Mouse (Mus musculus): Measurements from ENCODE around the gene Satb1.

Gene Satb1

DNA sequence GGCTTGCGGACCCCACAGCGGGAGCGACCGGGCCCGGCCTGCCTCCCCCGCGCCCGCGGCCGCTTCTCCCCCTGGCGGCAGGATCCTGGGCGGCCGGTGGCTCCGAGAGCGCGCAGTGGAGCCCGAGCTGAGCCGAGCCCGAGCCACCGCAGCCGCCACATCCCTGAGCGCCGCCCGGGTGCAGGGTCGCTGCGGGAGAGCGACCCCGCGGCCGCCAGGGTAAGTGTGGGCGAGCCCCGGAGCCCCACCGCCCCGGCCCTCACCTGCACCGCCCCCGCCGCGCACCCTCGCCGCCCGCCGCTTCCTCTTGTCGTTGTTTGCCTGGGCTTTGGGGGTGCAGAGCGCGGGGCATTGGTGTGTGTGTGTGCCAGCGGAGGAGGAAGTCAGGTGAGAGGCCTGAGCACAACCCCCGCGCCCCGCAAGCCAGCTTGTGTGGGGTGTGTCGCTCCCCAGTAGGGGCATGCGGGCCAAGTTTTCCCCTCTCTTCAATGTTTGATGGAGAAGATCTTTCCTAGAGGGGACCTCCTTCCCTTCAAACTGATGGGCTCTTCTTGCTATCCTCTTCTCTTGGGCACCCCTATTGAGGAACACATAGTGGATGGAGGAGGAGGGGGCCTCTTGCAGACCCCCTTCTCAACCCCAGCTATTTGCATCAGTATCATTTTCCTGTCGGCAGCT, at the start of gene Satb1:
Satb1 (minus strand) TSS at position 391 of the 678 bp plus-strand sequence.
- no peak for DNase-seq (ENCODE audit: low read depth)

DNA sequence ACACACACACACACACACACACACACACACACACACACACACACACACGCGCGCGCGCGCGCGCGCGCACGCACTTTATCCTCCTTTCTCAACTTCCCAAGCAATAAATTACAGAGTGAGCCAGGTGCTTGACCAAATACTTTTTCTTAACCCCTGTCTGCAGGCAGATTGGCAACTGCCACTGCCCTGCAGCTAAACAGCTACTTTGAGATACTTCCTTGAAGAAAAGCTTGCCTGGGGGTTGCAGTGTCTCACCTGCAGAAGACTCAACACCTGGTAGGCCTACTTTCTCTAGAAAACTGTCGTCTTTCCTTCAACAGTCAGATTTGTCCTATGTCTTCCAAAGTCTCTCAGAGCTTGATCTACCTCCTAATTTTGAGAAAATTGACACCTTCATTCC, 49.5 kb upstream of the Satb1 start:
- DNase-seq (ENCODE audit: low read depth) = no peak

DNA sequence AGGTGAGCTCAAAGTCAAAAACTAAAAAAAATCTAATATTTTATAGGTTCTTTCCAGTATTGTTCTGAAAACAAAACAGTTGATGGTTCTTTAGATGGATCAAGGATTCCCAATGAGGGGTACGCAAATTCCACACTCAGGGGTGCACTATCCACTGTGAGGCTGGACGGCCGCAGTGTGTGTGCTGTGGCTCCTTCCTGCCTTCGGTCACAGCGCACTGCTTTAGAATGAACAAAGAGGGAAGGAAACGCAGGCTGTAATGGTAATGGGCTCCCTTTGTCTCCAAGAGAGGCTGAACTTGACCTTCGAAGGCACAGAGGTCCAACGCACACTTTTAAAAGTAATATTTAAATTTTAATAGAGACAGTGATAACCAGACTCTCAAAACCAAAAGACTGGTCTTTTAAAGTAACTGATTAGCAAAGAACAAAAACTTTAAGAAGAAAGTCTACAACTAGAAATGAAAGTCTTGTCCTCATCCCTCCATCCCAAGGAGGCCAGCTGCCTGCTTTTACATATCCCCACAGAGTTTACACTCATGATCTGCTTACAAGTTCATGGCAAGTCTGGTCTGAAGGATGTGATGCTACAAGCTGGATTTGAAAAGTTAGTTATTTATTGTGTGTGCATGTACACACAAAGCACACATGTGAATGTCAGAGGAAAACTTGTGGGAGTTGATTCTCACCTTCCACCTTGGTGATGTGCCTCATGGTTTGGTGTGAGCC, 48.0 kb upstream of the Satb1 start:
- no peak for DNase-seq (ENCODE audit: low read depth)

DNA sequence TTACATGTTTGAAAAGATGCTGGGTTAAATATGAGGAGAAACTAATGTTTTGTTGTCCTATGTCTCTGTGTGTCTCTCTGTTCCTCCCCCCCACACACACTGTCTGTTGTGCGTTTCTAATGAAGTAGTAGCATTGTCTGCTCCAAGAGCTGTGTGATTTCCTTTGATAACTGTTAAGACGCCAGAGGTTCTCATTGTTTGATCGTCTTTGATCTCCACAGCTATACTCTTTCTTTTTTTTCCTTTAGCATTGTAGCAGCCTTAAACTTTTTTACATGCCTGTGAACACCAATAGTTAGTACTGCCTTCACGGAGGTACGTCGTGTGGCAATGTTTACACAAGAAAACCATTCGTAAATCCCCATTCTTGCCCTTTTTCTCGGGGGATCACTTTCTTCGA, 47.1 kb upstream of the Satb1 start:
- no peak for DNase-seq (ENCODE audit: low read depth)

DNA sequence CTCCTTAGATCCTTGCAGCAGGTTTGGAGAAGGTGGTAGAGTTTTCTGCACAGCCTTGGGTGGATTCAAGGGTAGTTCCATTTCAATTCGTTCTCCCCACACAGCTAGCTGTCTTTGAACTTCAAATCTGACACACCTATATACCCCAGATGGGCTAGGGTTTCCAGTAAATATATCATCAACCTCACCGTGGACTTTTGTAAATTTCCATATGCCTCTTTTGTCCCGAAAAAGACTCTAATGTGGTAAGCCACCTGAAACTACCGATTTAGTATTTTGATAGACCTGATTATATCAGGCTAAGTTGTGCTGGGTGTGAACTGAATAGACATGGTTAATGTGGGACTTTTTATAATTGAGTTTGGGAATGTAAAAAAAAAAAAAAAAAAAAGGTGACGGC, 46.6 kb upstream of the Satb1 start:
- no peak for DNase-seq (ENCODE audit: low read depth)

DNA sequence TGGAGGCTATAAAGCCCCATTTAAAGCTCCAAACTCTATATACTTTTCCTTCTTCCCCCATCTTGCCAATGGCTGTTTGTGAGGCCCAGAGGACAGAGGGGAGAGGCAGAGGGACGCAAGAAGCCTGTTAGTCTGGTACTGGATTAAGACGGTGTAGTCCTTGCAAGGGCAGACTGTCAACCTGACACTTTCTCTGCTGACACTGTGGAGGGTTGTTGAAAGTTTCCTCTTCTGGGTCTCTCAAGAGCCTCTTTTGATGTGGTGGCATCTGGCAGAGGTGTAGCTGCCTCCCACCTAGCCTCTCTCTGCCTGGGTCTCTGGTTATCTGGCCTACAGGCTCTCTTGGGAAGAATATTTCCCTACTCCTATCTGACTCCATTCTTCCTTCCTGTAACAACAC, 46.1 kb upstream of the Satb1 start:
- no peak for DNase-seq (ENCODE audit: low read depth)

DNA sequence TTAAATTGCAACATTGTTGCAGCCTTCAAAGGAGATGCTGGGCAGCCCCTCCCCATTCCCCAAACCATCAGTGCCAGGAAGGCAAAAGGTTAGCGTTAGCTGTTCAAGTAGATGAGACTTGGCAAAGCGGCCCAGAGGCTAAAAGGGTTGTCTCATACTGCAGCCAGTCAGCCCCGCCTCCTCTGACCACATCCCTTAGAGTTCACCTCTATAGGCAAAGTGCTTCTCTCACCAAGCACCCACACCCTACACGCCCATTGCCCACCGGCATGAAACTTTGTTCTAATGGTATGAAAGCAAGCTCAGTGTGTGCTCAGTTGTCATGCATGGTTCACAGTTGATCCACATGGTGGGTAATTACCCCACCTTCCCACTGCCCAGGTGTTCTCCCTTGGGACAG, 43.4 kb upstream of the Satb1 start:
- no peak for DNase-seq (ENCODE audit: low read depth)

DNA sequence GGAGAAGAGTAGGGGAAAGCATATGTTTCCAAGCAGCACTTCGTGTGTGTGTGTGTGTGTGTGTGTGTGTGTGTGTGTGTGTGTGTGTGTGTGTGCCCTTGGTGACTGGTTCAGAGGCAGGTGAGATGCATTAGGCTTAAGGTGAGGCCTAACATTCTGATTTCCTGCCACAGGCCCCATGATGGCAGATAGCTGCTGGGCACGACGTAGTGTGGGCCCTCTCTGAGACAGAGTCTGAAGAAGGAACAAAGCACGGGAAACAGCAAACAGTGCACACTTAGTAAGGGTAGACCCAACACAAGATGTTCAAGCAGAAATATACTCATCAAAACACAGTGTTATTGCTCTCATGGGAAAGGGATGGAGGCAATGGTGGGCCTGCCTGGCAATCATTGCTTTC, 24.5 kb upstream of the Satb1 start:
- no peak for DNase-seq (ENCODE audit: low read depth)

DNA sequence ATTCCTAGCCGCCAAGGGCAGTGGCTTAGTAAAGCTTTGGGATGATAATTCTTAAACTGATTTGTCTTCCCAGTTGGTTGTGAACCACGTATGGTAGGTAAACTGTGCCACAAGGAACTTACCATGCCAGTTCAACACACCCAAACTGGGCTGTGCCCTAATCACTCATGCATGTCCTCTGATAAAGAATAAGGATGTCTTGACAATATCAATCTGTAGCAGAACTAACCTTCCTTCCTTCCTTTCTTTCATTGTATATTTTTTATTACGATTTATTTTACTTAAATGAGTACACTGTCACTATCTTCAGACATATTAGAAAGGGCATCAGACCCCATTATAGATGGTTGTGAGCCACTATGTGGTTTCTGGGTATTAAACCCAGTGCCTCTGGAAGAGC, 23.2 kb upstream of the Satb1 start:
- no peak for DNase-seq (ENCODE audit: low read depth)

DNA sequence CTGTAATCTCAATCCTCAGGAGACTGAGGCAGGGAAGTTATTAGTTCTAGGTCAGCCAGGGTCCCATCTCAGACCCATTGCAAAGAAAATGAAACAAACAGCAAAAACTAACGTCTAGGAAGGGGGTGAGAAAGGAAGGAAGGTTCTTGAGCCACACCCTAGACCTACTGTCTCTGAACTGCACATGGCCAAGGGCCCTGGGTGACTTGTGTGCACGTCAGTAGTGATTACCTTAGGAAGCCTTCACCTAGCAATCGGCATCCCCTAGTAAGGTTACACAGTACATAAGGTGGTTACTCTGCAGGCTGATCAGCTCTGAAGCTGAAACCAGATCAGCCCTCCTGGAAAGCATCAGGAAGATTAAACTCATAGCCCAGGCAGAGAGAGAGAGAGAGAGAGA, 22.2 kb upstream of the Satb1 start:
- DNase-seq (ENCODE audit: low read depth) = no peak

DNA sequence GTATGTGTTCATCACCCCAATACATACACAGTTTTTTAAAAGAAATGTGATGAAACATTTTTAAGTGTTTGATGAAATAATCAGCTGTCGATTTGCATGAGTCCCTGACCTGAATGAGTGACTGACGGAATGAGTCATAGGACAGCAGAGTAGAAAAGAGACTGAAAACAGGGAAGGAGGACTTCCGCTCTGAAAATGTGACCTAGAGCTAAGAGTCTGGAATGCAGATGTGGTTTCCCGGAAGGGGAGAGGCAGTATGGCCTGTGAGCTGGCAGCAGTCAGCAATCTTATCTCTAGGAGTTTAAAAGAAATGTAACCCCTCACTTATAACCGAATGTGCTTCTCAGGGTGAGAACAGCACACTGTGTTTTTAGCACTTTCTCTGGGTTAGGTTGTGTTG, 20.9 kb upstream of the Satb1 start:
- DNase-seq (ENCODE audit: low read depth) = no peak

DNA sequence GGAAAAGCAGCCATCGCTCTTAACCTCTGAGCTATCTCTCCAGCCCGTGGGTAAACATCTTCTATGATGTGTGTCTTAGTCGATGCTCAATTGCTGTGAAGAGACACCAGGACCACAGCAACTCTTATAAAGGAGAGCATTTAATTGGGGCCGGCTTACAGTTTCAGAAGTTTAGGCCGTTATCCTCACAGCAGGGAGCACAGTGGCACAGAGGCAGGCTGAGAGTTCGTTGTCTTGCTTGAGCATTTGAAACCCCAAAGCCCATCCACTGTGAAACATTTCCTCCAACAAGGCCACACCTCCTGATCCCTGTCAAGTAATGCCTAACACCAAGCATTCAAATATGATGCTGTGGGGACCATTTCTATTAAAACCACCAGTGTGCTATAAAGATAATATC, 7.5 kb upstream of the Satb1 start:
- DNase-seq (ENCODE audit: low read depth) = no peak

DNA sequence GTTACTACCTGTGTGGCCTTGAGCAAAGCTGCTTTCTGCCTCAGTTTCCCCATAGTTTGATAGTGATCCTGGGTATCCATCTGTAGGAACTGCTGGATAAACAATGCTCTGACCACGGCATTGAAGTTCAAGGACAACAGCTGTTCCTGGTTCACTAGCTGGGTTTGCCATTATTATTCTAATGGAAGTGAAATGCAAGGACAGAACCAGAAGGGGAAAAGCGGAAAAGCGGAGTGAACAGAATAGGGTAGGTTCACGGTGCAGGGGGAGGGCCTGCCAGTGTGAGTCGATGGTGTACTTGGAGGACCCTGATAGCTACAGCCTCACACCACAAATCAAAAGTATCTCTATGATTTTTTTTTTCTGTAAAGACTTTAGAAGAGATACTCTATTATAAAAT, 6.4 kb upstream of the Satb1 start:
- DNase-seq (ENCODE audit: low read depth) = no peak

DNA sequence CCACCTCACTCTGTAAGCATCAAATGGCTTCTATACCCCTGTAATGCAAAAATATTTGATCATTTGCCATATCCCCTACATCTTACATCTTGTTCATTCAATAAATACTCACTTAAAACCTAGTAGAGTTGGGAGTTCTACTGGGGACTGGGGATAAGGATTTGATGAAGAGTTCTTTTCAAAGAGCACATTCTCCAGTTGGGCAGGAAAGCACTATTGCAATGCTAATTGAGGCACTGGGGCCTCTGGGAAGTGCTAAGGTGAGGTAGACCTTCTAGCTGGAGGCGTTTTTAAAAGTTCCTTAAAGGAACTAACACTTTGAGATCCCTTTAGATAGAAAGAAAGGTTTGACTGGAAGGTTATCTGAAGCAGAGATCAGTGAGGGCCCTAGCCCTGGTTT, 3.8 kb upstream of the Satb1 start:
- no peak for DNase-seq (ENCODE audit: low read depth)

DNA sequence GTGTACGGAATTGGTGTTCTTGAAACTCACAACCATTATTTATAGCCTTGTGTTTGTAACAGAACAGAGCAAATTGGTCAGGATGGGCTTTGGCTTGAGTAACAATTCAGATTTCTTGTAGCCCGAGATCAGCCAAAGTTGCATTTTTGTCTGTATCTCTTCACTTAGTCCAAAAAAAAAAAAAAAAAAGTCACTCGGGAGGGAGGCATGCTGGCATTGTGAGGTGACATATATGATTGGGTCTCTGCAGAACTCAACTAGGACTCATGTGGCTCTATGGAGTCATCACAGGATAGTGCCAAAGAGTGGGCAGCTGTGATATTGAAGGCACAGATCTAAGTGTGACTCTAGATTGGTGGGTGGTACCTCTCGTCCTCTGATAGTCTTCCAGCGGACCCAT, 3.2 kb upstream of the Satb1 start:
- DNase-seq (ENCODE audit: low read depth) = no peak

DNA sequence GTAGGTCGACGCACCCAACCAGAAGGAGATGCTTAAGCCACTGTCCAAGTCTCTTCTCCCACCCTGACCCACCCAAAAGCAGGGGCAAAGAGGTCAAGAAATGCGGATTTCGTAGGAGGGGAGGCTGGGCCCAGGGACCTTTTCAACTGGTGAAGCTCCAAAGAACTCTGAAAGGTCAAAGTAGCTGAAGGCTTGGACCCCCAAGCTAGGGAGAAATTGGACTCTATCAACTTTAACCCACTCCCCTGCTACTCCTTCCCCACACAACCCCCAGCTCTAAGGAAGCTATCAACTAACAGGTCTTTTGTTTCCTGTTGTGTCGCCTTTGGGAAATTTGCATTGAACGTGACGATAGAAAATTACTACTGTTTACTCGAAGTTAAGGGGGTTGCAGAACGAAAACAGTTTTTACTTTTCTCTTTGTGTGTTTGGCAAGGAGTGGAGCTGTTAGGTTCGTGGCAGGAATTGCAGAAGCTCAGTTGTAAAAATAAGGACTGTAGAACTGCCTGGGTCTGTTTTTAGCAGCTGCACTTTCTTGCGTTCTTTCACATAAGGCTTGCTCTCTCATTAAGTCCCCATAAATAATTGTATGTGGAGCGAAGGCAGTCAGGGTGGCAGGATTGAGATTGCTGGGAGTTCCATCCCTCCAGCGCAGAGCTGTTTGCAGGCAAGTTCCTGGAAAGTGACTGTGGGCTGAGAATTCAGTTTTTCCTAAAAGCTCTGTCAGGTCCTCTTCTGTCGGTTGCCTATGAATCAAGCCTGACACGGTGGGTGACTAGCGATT, 680 bp upstream of the Satb1 start:
- no peak for DNase-seq (ENCODE audit: low read depth)

DNA sequence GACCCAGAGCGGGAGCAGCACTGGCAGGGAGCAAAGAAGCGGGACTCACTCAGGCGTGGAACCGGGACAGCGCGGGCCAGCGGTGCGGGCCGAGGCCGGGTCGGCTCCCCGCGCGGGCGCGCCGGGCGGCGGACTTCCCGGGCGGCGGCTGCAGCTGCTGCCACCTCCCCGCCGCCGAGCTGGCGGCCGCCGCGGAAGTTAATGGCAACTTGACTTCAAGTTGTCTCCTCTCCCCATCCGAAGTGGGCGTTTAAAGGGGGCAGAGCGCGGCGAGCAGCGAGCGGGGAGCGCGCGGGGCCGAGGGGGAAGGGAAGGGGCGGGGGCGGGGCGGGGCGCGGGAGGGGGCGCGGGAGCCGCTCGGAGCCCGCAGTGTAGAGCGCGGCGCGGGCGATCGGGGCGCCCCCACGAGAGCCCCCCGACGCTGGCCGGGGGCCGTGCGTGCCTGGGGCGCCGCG, 642 bp downstream of the Satb1 start:
- DNase-seq (ENCODE audit: low read depth) = no peak

DNA sequence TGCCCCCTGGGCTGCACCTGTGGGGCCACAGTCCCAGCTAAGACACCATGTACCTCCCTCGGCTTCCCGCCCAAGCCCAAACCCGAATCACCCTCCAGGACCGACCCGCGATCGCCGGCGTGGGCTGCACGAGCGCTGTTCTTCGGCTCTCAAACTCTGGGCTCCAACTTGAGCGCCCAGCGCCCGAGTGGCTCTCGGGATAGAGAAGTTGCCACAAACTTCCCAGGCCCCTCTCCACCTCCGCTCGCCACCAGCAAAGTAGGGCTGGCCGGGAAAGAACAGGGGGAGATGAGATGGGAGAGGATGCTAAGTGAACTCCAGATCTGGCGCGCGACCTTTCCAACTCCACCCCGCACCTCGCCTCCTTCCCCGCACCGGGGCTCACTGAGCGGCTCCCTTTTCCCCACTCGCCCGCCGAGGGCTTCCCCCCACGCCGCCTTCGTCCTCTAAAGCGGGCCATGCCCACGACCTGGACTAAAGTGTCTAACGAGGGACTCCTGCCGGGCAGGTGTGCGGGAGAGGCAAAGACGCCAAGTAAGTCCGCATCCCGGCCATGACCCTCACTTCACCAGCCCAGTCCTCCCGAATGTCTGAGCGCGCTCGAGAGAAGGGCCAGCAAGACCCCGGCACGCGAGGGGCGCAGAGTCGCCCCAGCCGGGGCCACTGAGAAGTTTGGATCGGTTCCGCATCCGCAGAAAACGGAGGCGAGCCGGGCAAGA, 1.2 kb downstream of the Satb1 start:
- no peak for DNase-seq (ENCODE audit: low read depth)

DNA sequence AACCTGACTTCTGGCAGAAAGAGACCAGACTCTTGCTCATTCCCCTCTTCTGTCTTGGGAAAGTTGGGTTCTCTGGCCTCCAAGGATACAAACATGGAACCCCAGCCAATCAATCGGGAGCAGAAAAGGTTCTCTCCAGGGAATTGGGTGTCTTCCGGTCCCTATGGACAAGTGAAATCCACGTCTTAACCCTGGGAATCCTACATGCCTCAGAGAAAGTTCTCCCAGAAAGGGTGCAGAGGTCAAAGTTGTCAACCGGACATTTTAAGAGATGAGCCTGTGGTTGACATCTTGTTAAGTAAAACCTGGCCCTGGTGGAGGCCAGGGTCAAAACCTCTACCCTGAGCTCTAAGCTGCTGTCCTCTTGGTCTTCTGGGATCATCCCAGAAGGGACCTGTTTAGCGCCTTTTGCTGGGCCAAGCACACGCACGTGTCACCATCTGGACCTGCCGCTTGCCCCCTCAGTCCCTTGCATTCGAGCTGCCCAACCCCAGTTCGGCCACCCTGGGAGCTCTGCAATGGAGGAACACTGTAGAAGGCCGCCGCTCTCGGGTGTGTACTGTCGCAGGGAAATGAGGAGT, 1.9 kb downstream of the Satb1 start:
- no peak for DNase-seq (ENCODE audit: low read depth)

DNA sequence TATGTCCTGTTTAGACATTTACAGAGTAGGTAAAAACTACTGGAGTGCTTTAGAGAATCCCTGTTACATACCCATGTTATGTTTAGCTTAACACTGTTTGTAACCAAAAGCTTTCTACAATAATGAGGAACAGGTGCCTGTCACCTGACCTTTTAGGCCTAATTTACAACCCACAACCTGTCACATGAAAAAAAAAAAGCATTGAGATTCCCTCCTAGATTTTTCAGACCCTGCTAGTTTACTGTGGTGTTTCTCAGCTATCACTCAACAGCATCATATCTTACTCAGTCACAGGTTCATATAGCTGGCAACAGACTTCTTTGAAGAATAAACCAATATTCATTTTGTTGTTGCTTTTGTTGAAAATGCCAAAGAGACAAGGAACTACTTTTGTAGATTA, 3.7 kb downstream of the Satb1 start:
- DNase-seq (ENCODE audit: low read depth) = no peak

DNA sequence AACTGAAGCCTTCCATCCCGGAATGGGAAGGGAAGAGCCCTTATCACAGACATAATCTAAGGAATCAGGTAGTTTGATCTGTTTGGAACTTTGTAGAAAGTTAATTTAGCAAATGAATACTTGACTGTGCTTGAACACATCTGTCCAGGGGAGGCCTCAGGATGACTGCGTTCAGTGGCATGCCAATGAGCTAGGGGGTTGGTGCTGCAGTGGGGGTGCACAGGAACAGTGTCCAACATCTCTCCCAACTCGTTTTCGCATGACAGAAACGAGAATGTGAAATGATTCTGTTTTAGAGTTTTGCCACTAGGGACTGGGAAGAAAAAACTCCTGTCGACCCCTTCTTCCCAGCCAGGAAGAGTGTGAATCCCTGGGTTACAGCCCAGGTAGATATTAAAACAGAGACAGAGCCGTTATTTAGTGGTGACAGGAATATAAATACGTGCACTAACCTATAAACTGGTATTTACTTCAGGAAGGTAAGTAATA, 5.1 kb downstream of the Satb1 start:
- no peak for DNase-seq (ENCODE audit: low read depth)

DNA sequence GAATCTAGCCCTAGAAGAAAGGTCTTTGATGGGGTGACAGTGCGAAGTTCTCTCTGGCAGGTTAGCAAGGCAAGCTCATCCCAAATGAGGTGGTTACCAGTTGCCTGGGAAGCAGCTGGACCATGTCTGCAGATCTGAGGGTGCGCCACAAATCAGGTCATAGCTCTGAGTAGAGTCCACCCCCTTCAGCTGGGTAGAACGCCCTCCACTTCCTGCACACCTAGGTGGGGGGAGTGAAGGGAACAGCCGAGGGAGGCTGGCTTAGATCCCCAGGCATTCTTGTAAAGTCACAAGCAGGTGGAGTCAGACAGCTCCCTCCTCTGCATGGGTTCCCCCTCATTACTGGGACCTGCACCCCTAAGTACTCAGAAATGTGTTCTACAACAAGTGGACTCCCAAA, 6.6 kb downstream of the Satb1 start:
- DNase-seq (ENCODE audit: low read depth) = no peak

All from c-Kit-positive CD71-positive TER-119-negative erythroid progenitor cells, embryonic 14.5 days (primary cell).